Mouse (Mus musculus): ENCODE measurements around the gene Fktn. TPM values are rescaled to one million over a fixed set of nuclear protein-coding genes. Genes with fewer than 3 reads are reported as not detected.
"Not testable (repeated sequence)": the region's sequence is repeated elsewhere in the genome, so short reads cannot be mapped to it uniquely, and the experiment has no call there.

The Fktn gene
- polyA plus RNA-seq, 1 experiment from 2014 or later, result 3.4 TPM

DNA sequence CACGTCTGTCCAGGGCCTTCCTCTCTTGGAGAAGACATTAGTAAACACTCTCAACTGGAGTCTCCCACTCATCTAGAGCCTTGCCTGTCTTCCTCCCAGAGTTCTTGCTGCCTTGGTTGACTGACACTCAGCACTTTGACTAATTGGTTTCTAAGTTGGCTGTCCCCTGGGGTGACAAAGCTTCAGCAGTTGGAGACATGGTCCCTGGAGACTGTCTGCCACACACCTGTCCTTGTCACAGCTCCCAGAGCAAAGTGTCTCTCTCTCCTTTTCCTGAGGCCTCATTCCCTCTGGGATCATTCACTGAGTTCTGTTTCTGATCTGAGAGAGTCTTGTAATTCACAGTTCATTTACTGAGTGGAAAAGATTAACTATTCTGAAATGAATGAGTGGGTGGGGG is 86.0 kb downstream of the Fktn start:
- Histone ChIP-seq H3K4me2 (ENCODE audit: low read depth, low read length) (no peak overlapping the region), H3K27me3 (ENCODE audit: control insufficient read depth, insufficient read depth, low read depth, low read length) (no peaks in the 10 kb centered on the region), H3K4me3 (ENCODE audit: low read depth, low read length) (no peak overlapping the region), H3K36me3 (ENCODE audit: control insufficient read depth, insufficient read depth) (no peaks in the 10 kb centered on the region), H3K9me3 (replicated peaks; ENCODE audit: control insufficient read depth, low read length) (no peaks in the 10 kb centered on the region), H3K4me1 (ENCODE audit: control insufficient read depth, low read depth, low read length) (no peaks in the 10 kb centered on the region), H3K27ac (ENCODE audit: low read length) (no peak overlapping the region), H3K9ac (ENCODE audit: low read depth, low read length) (no peak overlapping the region)
- no peak for ATAC-seq (ENCODE audit: low read depth)
- 42% methylated on average over 1 of the region's 1 CpGs for WGBS (ENCODE audit: insufficient replicate concordance)

DNA sequence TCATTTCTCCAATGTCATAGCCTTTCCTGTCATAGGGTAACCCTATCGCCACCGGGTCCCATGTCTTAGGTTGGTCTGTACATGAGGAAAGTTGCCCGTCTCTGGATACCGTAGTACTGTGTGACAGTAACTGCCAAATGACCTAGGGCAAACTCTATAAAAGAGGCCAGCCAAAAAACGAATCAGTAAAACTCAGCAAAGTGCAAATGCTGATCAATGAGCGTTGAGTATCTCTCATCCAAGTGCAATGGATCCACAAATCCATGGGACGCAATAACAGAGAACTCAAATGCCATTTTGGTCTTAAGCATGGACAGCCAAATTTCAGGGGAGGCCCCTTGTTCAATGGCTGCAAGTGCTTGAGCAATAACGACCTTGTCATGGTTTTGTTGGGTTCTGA is 89.9 kb downstream of the Fktn start:
- not testable (repeated sequence) for H3K4me3 ChIP-seq (ENCODE audit: low read depth, low read length); H3K4me2 ChIP-seq (ENCODE audit: low read depth, low read length); H3K27me3 ChIP-seq (ENCODE audit: control insufficient read depth, insufficient read depth, low read depth, low read length); H3K9ac ChIP-seq (ENCODE audit: low read depth, low read length); H3K27ac ChIP-seq (ENCODE audit: low read length); H3K36me3 ChIP-seq (ENCODE audit: control insufficient read depth, insufficient read depth); ATAC-seq (ENCODE audit: low read depth); H3K9me3 ChIP-seq (replicated peaks; ENCODE audit: control insufficient read depth, low read length); H3K4me1 ChIP-seq (ENCODE audit: control insufficient read depth, low read depth, low read length)
- WGBS (ENCODE audit: insufficient replicate concordance), result 76% methylated on average over 7 of the region's 8 CpGs

DNA sequence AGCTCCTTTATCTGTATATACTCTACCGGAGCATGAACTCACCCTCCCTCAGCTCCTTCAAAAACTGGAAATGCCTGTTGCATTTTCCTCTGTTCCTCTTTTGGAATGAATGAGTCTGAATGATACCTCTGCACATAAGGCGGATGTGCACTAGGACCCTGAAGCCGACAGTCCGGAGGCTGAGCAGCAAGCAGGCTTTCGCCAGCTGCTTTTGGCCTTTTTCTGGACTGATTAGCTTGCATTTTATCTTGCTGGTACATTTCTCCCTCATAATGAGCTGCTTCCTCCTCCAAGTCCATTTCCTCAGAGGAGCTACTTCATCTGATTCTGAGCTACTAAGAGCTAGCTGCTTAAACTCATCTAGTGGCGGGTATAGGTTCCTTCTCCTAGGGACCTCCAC is 92.6 kb downstream of the Fktn start:
- not testable (repeated sequence) for H3K27ac ChIP-seq (ENCODE audit: low read length); H3K27me3 ChIP-seq (ENCODE audit: control insufficient read depth, insufficient read depth, low read depth, low read length); H3K9me3 ChIP-seq (replicated peaks; ENCODE audit: control insufficient read depth, low read length); H3K4me1 ChIP-seq (ENCODE audit: control insufficient read depth, low read depth, low read length); ATAC-seq (ENCODE audit: low read depth); H3K9ac ChIP-seq (ENCODE audit: low read depth, low read length); H3K36me3 ChIP-seq (ENCODE audit: control insufficient read depth, insufficient read depth); H3K4me3 ChIP-seq (ENCODE audit: low read depth, low read length); H3K4me2 ChIP-seq (ENCODE audit: low read depth, low read length)
- WGBS (ENCODE audit: insufficient replicate concordance), result 74% methylated on average over 6 of the region's 6 CpGs

DNA sequence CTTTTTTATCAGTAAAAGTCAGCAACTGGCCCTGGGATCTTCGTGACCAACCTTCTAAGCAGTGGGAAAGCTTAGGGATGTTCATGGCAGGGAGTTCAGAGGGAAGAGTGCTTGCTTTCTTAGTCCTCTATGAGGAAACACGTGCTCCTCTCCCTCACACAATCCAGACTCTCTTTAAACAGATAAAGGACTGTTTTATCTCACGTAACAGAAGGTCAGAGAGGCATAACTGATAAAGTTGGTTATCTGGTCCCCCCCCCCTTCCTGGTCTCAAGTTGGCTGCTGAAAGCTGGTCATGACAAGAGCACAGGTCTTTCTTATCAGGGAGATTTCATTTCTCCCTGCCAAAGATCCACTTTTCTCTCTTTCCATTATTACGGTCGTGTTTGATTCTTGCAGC is 104.5 kb downstream of the Fktn start:
- no peak overlapping the region for H3K4me2 ChIP-seq (ENCODE audit: low read depth, low read length)
- ATAC-seq (ENCODE audit: low read depth), result no peak
- H3K9ac ChIP-seq (ENCODE audit: low read depth, low read length), result no peak overlapping the region
- no peak overlapping the region for H3K27ac ChIP-seq (ENCODE audit: low read length)
- H3K27me3 ChIP-seq (ENCODE audit: control insufficient read depth, insufficient read depth, low read depth, low read length), result no peaks in the 10 kb centered on the region
- no peaks in the 10 kb centered on the region for H3K4me1 ChIP-seq (ENCODE audit: control insufficient read depth, low read depth, low read length)
- H3K36me3 ChIP-seq (ENCODE audit: control insufficient read depth, insufficient read depth), result no peaks in the 10 kb centered on the region
- H3K4me3 ChIP-seq (ENCODE audit: low read depth, low read length), result no peak overlapping the region
- no peaks in the 10 kb centered on the region for H3K9me3 ChIP-seq (replicated peaks; ENCODE audit: control insufficient read depth, low read length)
- WGBS (ENCODE audit: insufficient replicate concordance), result 9% methylated on average over 5 of the region's 5 CpGs

DNA sequence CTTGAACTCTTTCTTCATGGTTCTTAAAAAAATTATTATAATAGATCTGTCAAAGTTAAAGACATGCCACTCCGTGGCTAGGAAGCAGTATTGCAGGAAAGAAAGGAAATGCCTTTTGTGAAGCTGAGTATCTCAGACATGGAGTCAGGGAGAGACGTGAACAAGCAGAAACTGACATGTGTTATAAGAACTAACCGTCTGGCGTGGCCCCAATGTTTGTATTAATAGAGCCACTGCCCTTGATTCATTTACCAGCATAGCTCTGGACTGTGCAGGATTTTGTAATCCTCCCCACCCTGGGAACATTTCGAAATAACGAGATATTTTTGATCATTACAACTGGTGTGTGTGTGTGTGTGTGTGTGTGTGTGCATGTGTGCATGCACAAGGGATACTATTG is 109.9 kb downstream of the Fktn start:
- Histone ChIP-seq H3K36me3 (ENCODE audit: control insufficient read depth, insufficient read depth) (no peaks in the 10 kb centered on the region), H3K4me1 (ENCODE audit: control insufficient read depth, low read depth, low read length) (no peaks in the 10 kb centered on the region; the same call in 1 of the 2 replicates), H3K4me3 (ENCODE audit: low read depth, low read length) (no peak overlapping the region), H3K9me3 (replicated peaks; ENCODE audit: control insufficient read depth, low read length) (no peaks in the 10 kb centered on the region), H3K27me3 (ENCODE audit: control insufficient read depth, insufficient read depth, low read depth, low read length) (no peaks in the 10 kb centered on the region), H3K9ac (ENCODE audit: low read depth, low read length) (no peak overlapping the region), H3K27ac (ENCODE audit: low read length) (no peak overlapping the region), H3K4me2 (ENCODE audit: low read depth, low read length) (no peak overlapping the region)
- ATAC-seq (ENCODE audit: low read depth), result peak; percentile 41
- 22% methylated on average over 6 of the region's 6 CpGs for WGBS (ENCODE audit: insufficient replicate concordance)

DNA sequence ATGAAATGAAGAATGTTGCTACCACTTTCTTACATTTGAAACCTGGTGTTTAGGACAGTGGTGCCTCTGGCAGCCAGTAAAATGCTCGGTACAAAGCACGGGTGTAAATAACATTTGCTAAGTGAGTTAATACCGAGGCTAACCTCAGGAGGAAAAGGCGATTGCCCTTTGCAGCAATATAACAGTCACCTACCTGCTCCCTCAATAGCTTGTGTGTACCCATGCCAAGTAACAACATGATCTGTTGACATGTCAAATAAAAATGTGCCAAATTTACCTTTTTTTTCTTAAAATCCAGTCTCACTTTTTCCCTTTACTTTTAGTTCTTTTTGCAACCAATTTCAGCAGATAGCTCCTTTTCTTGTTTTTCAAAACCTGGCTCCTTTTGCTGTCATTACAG is 111.0 kb downstream of the Fktn start:
- WGBS (ENCODE audit: insufficient replicate concordance), result 49% methylated on average over 4 of the region's 4 CpGs
- no peaks in the 10 kb centered on the region for H3K9me3 ChIP-seq (replicated peaks; ENCODE audit: control insufficient read depth, low read length)
- no peaks in the 10 kb centered on the region; the same call in 1 of the 2 replicates for H3K4me1 ChIP-seq (ENCODE audit: control insufficient read depth, low read depth, low read length)
- no peaks in the 10 kb centered on the region for H3K27me3 ChIP-seq (ENCODE audit: control insufficient read depth, insufficient read depth, low read depth, low read length)
- ATAC-seq (ENCODE audit: low read depth), result no peak
- no peaks in the 10 kb centered on the region for H3K36me3 ChIP-seq (ENCODE audit: control insufficient read depth, insufficient read depth)
- H3K4me3 ChIP-seq (ENCODE audit: low read depth, low read length), result no peak overlapping the region
- H3K4me2 ChIP-seq (ENCODE audit: low read depth, low read length), result no peak overlapping the region
- no peak overlapping the region for H3K27ac ChIP-seq (ENCODE audit: low read length)
- H3K9ac ChIP-seq (ENCODE audit: low read depth, low read length), result no peak overlapping the region

DNA sequence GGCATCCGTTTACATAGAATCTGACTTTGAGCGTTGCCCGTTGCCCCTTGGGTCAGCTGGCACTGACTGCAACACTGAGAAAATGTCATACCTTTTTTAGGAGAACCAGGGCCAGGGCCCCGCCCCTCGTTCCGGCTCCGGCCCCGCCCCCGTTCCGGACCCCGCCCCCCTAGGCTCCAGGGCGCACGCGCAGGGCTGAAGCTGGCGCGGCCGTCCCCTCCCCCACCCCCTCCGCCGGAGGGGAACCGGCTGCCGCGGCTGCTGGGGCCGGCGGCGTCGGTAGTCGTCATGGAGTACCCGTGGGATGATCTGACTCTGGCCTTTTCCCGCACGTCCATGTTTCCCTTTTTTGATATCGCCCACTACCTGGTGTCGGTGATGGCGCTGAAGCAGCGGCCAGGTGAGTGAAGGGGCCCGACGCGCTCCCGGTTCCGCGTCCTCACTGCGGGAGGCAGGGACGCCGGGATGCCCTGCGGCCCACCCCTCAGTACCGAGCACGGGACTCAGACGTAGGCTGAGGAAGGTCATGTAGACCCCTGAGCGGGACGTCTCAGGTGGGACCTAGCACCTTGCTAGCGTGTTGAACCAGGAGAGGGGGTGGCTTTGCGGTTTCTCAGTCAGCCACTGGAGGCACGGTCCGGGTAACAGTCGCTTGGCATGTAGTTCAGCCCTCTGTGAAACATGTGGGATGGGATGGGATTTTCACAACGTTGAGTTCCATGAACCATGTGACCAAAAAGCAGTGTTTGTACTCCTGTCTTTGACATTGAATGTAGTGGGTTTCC is 112.2 kb downstream of the Fktn start, which contains the start of gene Tmem38b:
TSS of gene Tmem38b (plus strand) at position 225 of the 785 bp plus-strand sequence.
- Histone ChIP-seq H3K4me3 (ENCODE audit: low read depth, low read length) (peak within 1 kb of the TSS; percentile 72), H3K4me2 (ENCODE audit: low read depth, low read length) (peak within 1 kb of the TSS; percentile 88), H3K27ac (ENCODE audit: low read length) (peak within 1 kb of the TSS; percentile 62), H3K4me1 (ENCODE audit: control insufficient read depth, low read depth, low read length) (no peaks in the 10 kb centered on the region; the same call in none of the 2 replicates), H3K36me3 (ENCODE audit: control insufficient read depth, insufficient read depth) (no peaks in the 10 kb centered on the region), H3K9ac (ENCODE audit: low read depth, low read length) (peak within 1 kb of the TSS; percentile 63), H3K9me3 (replicated peaks; ENCODE audit: control insufficient read depth, low read length) (no peaks in the 10 kb centered on the region), H3K27me3 (ENCODE audit: control insufficient read depth, insufficient read depth, low read depth, low read length) (no peaks in the 10 kb centered on the region)
- peak; percentile 85 for ATAC-seq (ENCODE audit: low read depth)
- WGBS (ENCODE audit: insufficient replicate concordance), result under 1% methylated on average over 54 of the region's 55 CpGs

DNA sequence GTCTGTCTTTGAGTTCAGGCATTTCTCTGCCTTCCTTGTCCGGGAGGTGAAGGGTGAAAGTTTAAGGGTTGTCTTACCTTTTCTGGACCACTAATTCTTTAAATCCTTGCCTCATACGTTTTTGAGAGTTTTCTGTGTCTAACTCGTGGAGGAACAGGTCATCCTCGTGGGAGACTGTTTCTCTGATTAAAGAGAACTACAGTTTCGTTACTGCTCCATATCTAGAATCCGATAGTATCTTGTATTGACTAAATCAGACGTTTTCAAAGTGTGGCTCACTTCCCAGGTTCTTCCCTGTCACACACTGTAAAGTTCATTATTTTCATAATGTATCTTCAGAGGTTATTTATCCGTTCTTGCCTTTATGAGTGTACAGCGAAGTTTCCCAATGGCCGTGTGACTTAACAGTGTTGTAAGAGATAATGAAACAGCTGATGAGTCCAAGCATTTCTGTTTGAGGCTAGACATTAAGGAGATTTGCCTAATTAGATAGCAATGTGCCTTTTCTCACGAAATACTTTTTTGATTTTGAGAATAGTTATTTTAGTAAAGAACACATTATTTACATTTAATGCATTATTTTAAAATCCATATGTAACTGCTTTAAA is 112.9 kb downstream of the Fktn start:
- Histone ChIP-seq H3K4me3 (ENCODE audit: low read depth, low read length) (peak overlapping the region; percentile 72), H3K36me3 (ENCODE audit: control insufficient read depth, insufficient read depth) (no peaks in the 10 kb centered on the region), H3K9me3 (replicated peaks; ENCODE audit: control insufficient read depth, low read length) (no peaks in the 10 kb centered on the region), H3K4me1 (ENCODE audit: control insufficient read depth, low read depth, low read length) (no peaks in the 10 kb centered on the region; the same call in none of the 2 replicates), H3K27ac (ENCODE audit: low read length) (peak overlapping the region; percentile 5; the same call in 1 of the 2 replicates), H3K9ac (ENCODE audit: low read depth, low read length) (peak overlapping the region; percentile 63), H3K27me3 (ENCODE audit: control insufficient read depth, insufficient read depth, low read depth, low read length) (no peaks in the 10 kb centered on the region), H3K4me2 (ENCODE audit: low read depth, low read length) (peak overlapping the region; percentile 88)
- no peak for ATAC-seq (ENCODE audit: low read depth)
- WGBS (ENCODE audit: insufficient replicate concordance), result 2% methylated on average over 11 of the region's 11 CpGs
